Mouse (Mus musculus): ENCODE measurements at regions not wholly inside any gene's neighbourhood (a gene's known extent, or its start where the extent isn't known, plus 50 kb on each side); places are given as distances from the start of the nearest gene placed in this dataset.
"Not testable (repeated sequence)": the region's sequence is repeated elsewhere in the genome, so short reads cannot be mapped to it uniquely, and the experiment has no call there.

GRCm38 (mm10) chr2:94772801-94773200 is 334.9 kb upstream of the Api5 start:
- ATAC-seq (replicated peaks) = no peak
- H3K4me2 ChIP-seq (replicated peaks) = no peak overlapping the region

DNA sequence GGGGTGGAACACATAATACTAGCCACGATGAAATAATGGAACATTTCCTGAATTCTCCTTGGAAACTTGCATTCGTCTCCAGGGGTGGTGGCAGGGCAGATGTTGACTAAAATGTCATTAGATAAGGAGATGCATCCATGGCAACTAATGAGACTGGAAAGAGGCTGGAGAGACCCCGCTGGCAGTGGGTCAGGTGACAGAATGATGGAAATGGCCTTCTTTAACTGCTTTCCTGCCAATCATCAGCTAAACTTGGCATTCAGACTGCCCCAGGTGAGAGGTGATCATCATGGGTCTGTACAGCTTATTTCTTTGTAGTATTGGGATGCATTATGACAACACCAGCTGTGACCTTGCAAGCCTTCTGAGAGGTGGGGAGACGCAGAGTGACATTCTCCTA is 334.3 kb upstream of the Api5 start:
- H3K9me3 ChIP-seq = no peaks in the 10 kb centered on the region
- H3K9ac ChIP-seq (replicated peaks) = no peak overlapping the region
- no peaks in the 10 kb centered on the region for H3K36me3 ChIP-seq
- WGBS = 58% methylated on average over 4 of the region's 4 CpGs
- H3K4me1 ChIP-seq = no peaks in the 10 kb centered on the region
- H3K27ac ChIP-seq (replicated peaks) = no peak overlapping the region
- no peak for ATAC-seq (replicated peaks)
- H3K4me2 ChIP-seq (replicated peaks) = no peak overlapping the region
- no peak overlapping the region for H3K4me3 ChIP-seq
- no peaks in the 10 kb centered on the region for H3K27me3 ChIP-seq

More at GRCm38 (mm10) chr2:94772801-94773200, 334.9 kb upstream of the Api5 start:
- Histone ChIP-seq H3K4me3 (no peak overlapping the region), H3K27me3 (no peaks in the 10 kb centered on the region), H3K4me1 (no peaks in the 10 kb centered on the region), H3K27ac (replicated peaks) (no peak overlapping the region), H3K36me3 (no peaks in the 10 kb centered on the region), H3K9me3 (no peaks in the 10 kb centered on the region), H3K9ac (replicated peaks) (no peak overlapping the region)
- 77% methylated on average over 3 of the region's 3 CpGs for WGBS

DNA sequence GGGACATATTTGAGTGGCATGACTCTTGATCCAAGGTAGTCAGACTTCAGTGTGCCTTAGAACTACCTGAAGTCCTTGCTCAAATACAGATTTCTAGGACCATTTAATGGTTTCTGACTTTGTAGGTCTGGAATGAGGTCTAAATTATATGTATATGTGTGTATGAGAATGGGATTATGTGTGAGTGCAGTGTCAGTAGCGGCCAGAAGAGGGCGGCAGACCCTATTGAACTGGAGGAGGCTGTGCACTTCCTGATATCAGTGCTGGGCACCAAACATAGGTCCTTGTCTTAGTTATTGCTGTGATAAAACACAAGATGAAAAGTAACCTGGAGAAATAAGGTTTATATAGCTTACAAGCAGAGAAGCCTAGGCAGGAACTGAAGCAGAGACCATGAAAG is 328.6 kb upstream of the Api5 start:
- Histone ChIP-seq H3K4me3 (no peak overlapping the region), H3K27me3 (no peaks in the 10 kb centered on the region), H3K36me3 (no peaks in the 10 kb centered on the region), H3K4me1 (peaks cover 7% of the 10 kb centered on the region), H3K9ac (replicated peaks) (no peak overlapping the region), H3K27ac (replicated peaks) (no peak overlapping the region), H3K4me2 (replicated peaks) (no peak overlapping the region), H3K9me3 (no peaks in the 10 kb centered on the region)
- ATAC-seq (replicated peaks) = no peak
- WGBS = 93% methylated on average over 2 of the region's 2 CpGs

DNA sequence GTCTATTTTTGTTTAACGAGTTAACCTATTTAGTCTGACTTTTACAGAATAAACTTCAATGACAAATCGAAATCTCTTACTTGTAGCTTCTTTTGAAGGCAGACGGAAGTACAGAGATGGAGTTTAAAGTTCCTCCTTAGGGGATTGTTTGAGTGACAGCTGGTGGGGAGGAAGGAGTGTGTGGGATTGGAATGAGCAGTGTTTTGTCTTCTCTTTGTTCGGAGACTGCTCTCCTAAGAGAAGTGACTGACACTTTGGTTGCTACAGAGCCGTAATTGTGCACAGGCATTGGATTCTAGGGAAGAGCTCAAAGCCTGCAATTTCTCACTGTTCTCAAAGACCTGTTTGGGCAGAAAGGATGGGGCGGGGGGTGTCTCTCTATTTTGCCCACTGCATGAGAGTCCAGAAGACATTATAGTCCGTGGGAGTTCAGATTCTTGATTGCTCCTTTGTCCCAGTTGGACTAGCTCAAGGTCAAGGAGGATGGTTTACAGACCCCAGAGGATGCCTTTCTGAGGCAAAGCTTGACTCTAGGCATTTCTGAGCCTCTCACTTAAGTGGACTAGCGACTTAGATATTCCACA is 327.0 kb upstream of the Api5 start:
- H3K9ac ChIP-seq (replicated peaks) = no peak overlapping the region
- peaks cover 7% of the 10 kb centered on the region for H3K4me1 ChIP-seq
- no peak overlapping the region for H3K4me3 ChIP-seq
- H3K4me2 ChIP-seq (replicated peaks) = no peak overlapping the region; the same call in 1 of the 2 replicates
- peak; percentile 87 for ATAC-seq (replicated peaks)
- H3K9me3 ChIP-seq = no peaks in the 10 kb centered on the region
- H3K36me3 ChIP-seq = no peaks in the 10 kb centered on the region
- WGBS = 8% methylated on average over 8 of the region's 8 CpGs
- no peaks in the 10 kb centered on the region for H3K27me3 ChIP-seq
- H3K27ac ChIP-seq (replicated peaks) = no peak overlapping the region

GRCm38 (mm10) chr2:94764451-94764850 is 326.5 kb upstream of the Api5 start:
- no peak; the same call in 1 of the 2 replicates for ATAC-seq (replicated peaks)
- Histone ChIP-seq H3K4me2 (replicated peaks) (no peak overlapping the region; the same call in 1 of the 2 replicates), H3K9ac (replicated peaks) (no peak overlapping the region), H3K27ac (replicated peaks) (no peak overlapping the region), H3K36me3 (no peaks in the 10 kb centered on the region), H3K27me3 (no peaks in the 10 kb centered on the region), H3K4me1 (peaks cover 7% of the 10 kb centered on the region), H3K4me3 (no peak overlapping the region), H3K9me3 (no peaks in the 10 kb centered on the region)
- under 1% methylated on average over 3 of the region's 3 CpGs for WGBS

- Histone ChIP-seq H3K4me3 (no peak overlapping the region), H3K36me3 (no peaks in the 10 kb centered on the region), H3K4me2 (replicated peaks) (no peak overlapping the region), H3K9me3 (no peaks in the 10 kb centered on the region), H3K27ac (replicated peaks) (no peak overlapping the region), H3K4me1 (no peaks in the 10 kb centered on the region; the same call in 1 of the 2 replicates), H3K9ac (replicated peaks) (no peak overlapping the region), H3K27me3 (no peaks in the 10 kb centered on the region)
- WGBS = 70% methylated on average over 3 of the region's 3 CpGs
- ATAC-seq (replicated peaks) = no peak
Observed at GRCm38 (mm10) chr2:94748161-94748711, 310.3 kb upstream of the Api5 start.

DNA sequence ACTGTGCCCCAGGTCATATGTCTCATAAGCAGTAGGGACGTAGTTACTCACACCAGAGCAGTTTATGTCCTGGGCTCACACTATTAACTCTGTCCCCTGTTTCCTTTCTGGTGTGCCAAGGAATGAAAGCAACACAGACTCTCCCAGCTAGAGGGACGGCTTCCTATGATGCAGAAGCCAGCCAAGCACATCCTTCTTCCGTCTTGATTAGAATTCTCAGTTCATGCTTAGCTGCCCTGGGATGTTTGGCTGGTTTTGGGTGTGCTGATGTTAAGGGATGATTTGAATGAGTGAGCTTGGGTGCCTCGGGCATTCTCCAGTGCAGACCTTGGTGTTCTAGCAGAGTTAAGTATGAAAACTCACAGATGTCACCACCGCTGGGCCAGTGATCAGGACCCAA is 291.9 kb upstream of the Api5 start:
- no peaks in the 10 kb centered on the region for H3K9me3 ChIP-seq
- H3K4me1 ChIP-seq = 0 out of 2 replicates have a peak, but pooled peaks cover 2% of the 10 kb centered on the region
- 86% methylated on average over 5 of the region's 5 CpGs for WGBS
- no peaks in the 10 kb centered on the region for H3K36me3 ChIP-seq
- no peak overlapping the region for H3K4me3 ChIP-seq
- no peaks in the 10 kb centered on the region for H3K27me3 ChIP-seq
- H3K9ac ChIP-seq (replicated peaks) = no peak overlapping the region
- H3K4me2 ChIP-seq (replicated peaks) = no peak overlapping the region
- no peak overlapping the region for H3K27ac ChIP-seq (replicated peaks)
- ATAC-seq (replicated peaks) = no peak

GRCm38 (mm10) chr2:94699383-94699782 is 261.4 kb upstream of the Api5 start:
- Histone ChIP-seq H3K27me3 (no peaks in the 10 kb centered on the region), H3K4me3 (no peak overlapping the region), H3K36me3 (no peaks in the 10 kb centered on the region), H3K4me2 (replicated peaks) (no peak overlapping the region), H3K9ac (replicated peaks) (no peak overlapping the region), H3K4me1 (no peaks in the 10 kb centered on the region), H3K9me3 (no peaks in the 10 kb centered on the region), H3K27ac (replicated peaks) (no peak overlapping the region)
- no peak for ATAC-seq (replicated peaks)
- WGBS = 37% methylated on average over 1 of the region's 1 CpGs

DNA sequence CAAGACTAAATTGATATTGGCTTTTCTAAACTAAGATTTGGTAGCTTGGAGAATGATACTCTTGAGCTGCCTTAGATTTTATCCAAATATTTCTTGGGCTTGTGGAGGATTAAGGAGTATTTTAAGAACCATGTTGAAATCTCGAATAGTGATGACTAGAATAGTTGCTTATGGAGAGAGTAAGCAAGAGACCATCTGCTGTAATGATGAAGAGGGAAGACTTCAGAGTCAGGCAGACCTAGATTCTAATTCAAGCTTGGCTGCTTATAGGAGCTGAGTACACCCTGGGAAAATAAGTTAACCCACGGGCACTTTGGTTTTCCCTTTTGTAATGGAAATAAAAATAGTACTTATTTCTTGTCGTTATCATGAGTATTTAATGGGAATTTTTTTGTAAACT is 257.3 kb upstream of the Api5 start:
- H3K4me2 ChIP-seq (replicated peaks) = no peak overlapping the region
- no peak overlapping the region for H3K27ac ChIP-seq (replicated peaks)
- H3K36me3 ChIP-seq = no peaks in the 10 kb centered on the region
- ATAC-seq (replicated peaks) = no peak
- no peak overlapping the region for H3K9ac ChIP-seq (replicated peaks)
- H3K4me3 ChIP-seq = no peak overlapping the region
- H3K4me1 ChIP-seq = peaks cover 4% of the 10 kb centered on the region
- 55% methylated on average over 3 of the region's 3 CpGs for WGBS
- no peaks in the 10 kb centered on the region for H3K9me3 ChIP-seq
- no peaks in the 10 kb centered on the region for H3K27me3 ChIP-seq

DNA sequence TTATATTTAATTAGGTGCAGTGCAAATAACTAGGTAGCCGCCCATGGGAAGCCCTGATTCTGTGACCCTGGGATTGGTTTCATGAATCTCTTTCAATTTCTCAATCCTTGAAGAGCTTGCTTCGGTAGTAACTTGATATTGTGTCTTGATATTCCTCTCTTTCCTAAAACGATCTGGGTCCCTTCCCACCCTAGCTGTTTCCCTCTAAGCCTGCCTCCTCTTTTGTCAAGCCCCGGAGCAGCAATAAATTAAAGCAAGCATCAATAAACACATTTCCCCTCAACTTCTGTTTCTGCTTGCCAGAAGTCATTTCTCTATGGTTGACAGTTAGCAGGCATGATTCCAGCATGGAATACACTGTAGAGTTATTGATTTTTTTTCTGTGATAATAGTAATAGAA is 252.6 kb upstream of the Api5 start:
- ATAC-seq (replicated peaks) = no peak
- no peaks in the 10 kb centered on the region for H3K27me3 ChIP-seq
- H3K9ac ChIP-seq (replicated peaks) = no peak overlapping the region
- WGBS = 41% methylated on average over 4 of the region's 4 CpGs
- H3K9me3 ChIP-seq = no peaks in the 10 kb centered on the region
- no peak overlapping the region for H3K4me2 ChIP-seq (replicated peaks)
- no peak overlapping the region for H3K4me3 ChIP-seq
- 0 out of 2 replicates have a peak overlapping the region, but pooled peaks have one; percentile 21 for H3K27ac ChIP-seq (replicated peaks)
- peaks cover 11% of the 10 kb centered on the region for H3K4me1 ChIP-seq
- no peaks in the 10 kb centered on the region for H3K36me3 ChIP-seq

- H3K27me3 ChIP-seq; H3K4me3 ChIP-seq; H3K9me3 ChIP-seq; H3K36me3 ChIP-seq; ATAC-seq (replicated peaks); H3K27ac ChIP-seq (replicated peaks); H3K9ac ChIP-seq (replicated peaks); H3K4me2 ChIP-seq (replicated peaks): not testable (repeated sequence)
- peaks cover 11% of the 10 kb centered on the region for H3K4me1 ChIP-seq
- WGBS = 79% methylated on average over 3 of the region's 5 CpGs
Observed at GRCm38 (mm10) chr2:94685619-94686018, 247.7 kb upstream of the Api5 start.

- Histone ChIP-seq H3K4me2 (replicated peaks) (no peak overlapping the region), H3K4me1 (no peaks in the 10 kb centered on the region), H3K36me3 (no peaks in the 10 kb centered on the region), H3K27me3 (no peaks in the 10 kb centered on the region), H3K27ac (replicated peaks) (no peak overlapping the region), H3K9me3 (no peaks in the 10 kb centered on the region), H3K4me3 (no peak overlapping the region), H3K9ac (replicated peaks) (no peak overlapping the region)
- ATAC-seq (replicated peaks) = no peak
- WGBS = 81% methylated on average over 6 of the region's 6 CpGs
Observed at GRCm38 (mm10) chr2:94680096-94680765, 242.3 kb upstream of the Api5 start.
